Mouse (Mus musculus): ENCODE measurements around the gene Gm27179.
"Not testable (repeated sequence)": the region's sequence is repeated elsewhere in the genome, so short reads cannot be mapped to it uniquely, and the experiment has no call there.

Gene Gm27179

DNA sequence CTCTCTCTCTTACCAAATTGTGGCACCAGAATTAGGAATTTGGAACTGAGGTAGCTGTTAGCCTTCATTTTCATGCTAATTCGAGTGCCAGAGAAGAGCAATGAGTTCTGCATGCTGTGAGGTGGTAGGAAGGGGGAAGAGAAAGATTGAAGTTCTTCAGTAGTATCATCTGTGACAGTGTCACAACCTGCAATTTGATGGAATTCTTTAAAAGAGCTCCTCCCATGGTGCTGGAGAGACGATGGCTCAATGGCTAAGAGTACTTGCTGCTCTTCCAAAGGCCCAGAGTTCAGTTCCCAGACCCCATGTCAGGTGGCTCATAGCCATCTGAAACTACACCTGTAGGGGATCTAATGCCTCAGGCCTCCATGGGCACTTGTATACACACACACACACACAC lies at the start of gene Gm27179:
Gene Gm27179, minus strand, starts transcription at position 101 of the 400 bp plus-strand sequence.
- DNase-seq (ENCODE audit: low spot score in 2 of 2): not testable (repeated sequence)

DNA sequence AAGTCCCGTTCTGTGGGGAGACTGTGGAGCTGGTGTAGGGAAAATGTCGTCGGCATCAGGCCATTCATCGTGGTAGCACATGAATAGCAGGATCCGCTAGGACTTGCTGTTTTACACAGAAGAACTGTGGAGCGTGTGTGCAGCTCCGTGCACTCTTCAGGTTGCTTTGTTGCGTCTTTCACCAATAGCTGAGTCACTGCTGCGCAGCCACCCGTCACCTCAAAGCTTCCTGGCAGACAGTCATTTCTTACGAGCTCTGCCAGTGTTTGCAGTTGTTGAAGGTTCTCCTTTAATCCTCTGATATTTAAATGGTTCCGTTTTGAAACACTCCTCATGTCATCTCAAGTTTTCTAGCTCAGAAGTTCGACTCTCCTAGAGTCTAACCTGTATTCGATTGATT lies 45.2 kb upstream of the Gm27179 start:
- DNase-seq (ENCODE audit: low spot score in 2 of 2): not testable (repeated sequence)

GRCm38 (mm10) chr14:69556820-69557219 lies 44.5 kb upstream of the Gm27179 start:
- DNase-seq (ENCODE audit: low spot score in 2 of 2): not testable (repeated sequence)

GRCm38 (mm10) chr14:69555110-69555831 lies 42.9 kb upstream of the Gm27179 start, which contains the start of gene Entpd4b:
Gene Entpd4b (plus strand): TSS chr14:69555424.
- not testable (repeated sequence) for DNase-seq (ENCODE audit: low spot score in 2 of 2)

DNA sequence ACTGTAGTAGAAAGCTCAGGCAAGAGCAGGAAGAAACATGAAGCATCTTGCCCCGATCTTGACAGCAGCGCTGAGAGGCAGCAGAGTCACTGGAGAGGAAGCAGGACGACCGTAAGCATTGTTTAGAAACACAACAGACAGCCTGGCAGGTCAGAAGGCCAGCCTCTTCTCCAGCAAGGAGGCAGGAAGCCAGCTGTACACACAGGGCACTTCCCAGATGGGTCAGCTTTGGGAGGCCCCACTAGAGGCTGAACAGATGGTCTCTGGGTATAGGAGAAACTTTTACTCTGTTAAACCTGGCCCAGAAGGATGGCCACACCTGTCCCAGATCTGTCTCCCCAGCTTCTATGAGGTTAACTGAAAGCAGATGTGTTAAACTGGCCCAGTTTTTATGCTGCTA lies 35.0 kb upstream of the Gm27179 start:
- DNase-seq (ENCODE audit: low spot score in 2 of 2): not testable (repeated sequence)

DNA sequence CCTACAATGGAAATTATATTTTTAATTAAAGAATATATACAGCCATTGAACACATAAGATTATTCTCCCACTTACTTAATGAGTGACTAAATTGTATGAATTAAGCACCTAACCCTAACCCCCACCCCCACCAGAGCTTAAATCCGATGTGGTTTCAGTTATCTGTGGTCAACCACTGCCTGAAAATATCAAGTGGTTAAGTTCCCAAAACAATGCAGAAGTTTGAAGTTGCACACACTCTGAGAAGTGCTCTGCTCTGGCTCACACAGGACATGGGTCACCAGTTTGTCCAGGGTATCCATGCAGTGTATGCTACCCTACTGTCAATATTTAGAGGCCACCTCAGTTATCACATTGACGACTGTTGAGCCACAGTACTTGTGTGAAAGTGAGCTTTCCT lies 32.7 kb upstream of the Gm27179 start:
- not testable (repeated sequence) for DNase-seq (ENCODE audit: low spot score in 2 of 2)

DNA sequence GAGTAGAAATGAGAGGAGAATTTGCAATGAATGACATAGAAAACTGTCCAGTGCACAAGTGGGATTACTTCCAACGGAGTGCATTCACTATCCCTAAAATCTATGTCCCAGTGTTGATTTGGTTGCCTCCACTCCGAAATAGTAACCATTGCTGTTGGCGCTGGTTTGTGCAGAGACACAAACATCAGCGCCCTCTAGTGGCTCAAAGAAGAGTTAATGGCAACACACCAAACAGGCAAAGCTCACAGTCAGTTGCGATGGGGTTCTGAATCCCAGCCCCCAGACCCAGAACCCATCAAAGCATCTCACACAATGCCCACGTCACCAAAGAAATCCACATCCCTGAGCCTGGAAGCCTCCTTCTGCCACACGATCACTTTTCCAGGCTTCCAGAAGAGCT lies 31.7 kb upstream of the Gm27179 start:
- DNase-seq (ENCODE audit: low spot score in 2 of 2): not testable (repeated sequence)

DNA sequence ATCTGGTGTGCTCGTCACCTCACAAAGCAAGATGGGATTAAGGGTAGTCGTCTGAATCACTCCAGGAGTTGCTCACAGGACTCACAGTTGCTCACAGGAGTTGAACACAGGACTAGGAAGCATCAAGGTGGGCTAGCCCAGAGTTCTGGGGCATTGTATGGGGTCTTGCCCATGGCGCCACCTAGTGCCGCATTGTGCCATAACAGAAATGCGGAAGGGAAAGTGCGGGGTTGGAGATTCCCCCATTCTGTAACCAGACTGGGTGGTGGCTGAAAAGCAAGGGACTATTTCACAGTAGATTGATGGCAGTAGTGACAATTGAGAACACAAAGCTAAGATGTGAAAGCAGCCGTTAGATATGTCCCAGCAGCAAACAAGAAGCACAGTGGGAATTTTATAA lies 30.3 kb upstream of the Gm27179 start:
- not testable (repeated sequence) for DNase-seq (ENCODE audit: low spot score in 2 of 2)

DNA sequence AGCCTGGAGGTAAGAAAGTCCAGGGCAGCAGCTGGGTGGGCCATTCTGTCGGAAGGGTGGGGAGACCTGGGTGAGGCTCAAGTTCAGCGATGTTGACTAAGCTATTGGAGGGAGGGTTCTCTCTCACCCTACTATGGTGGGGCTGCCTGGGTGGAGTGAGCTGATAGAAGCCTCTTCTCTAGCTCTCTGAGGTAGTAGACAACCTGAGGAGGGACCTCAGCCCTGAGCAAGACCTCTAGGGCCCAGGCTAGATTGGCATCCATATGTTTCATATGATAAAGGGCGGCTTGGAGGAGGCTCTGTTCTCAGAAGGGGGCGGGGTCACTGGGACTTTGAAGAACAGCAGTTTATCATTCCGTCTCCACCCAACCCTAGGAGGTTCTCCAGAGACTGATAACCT lies 27.8 kb upstream of the Gm27179 start:
- not testable (repeated sequence) for DNase-seq (ENCODE audit: low spot score in 2 of 2)

- not testable (repeated sequence) for DNase-seq (ENCODE audit: low spot score in 2 of 2)
These were observed 24.2 kb upstream of the Gm27179 start for GRCm38 (mm10) chr14:69536539-69536938.

GRCm38 (mm10) chr14:69526202-69526601 lies 13.9 kb upstream of the Gm27179 start:
- not testable (repeated sequence) for DNase-seq (ENCODE audit: low spot score in 2 of 2)

GRCm38 (mm10) chr14:69523001-69523400 lies 10.7 kb upstream of the Gm27179 start:
- not testable (repeated sequence) for DNase-seq (ENCODE audit: low spot score in 2 of 2)

GRCm38 (mm10) chr14:69520810-69521209 lies 8.5 kb upstream of the Gm27179 start:
- not testable (repeated sequence) for DNase-seq (ENCODE audit: low spot score in 2 of 2)

DNA sequence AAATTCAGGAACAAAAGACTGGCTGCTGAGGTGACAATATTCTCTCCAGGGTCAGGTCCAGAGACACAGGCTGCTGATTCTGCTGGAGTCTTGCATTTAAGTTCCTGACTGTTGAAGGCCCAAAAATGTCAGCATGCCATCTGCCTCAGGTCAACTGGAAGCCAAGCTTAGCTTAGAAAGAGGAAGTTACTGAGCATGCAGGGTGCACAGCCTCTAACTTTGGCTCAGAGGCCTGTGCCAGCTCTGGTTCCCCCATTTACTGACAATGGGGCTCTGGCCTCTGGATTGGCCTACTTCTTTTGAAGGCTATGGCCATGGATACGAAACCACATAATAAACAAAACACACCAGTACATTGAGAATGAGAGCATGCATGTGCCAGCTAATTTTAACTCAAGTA lies 5.3 kb downstream of the Gm27179 start:
- DNase-seq (ENCODE audit: low spot score in 2 of 2): not testable (repeated sequence)

DNA sequence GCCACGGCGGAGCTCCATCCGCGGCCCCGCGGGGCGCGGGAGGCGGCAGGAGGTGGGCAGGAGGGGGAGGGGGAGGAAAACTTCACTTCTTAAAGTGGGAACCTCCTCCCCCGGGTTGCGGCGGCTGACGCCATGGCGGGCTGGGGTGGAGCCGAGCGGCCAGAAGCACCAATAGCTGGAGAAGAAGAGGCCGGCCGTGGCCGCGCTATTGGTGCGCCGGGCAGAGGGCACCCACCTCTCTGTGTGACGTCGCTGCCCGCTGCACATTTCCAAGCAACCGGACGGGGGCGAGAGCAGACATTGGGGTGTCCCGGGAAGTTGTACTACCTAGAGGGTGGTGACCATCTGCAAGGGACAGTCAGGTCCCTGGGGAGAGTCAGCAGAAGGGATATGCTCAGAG lies 9.2 kb downstream of the Gm27179 start, which contains the start of gene Gm16867:
Gene Gm16867, minus strand, starts transcription at position 189 of the 400 bp plus-strand sequence.
- DNase-seq (ENCODE audit: low spot score in 2 of 2): not testable (repeated sequence)

GRCm38 (mm10) chr14:69502440-69503150 lies 9.8 kb downstream of the Gm27179 start:
- not testable (repeated sequence) for DNase-seq (ENCODE audit: low spot score in 2 of 2)

DNA sequence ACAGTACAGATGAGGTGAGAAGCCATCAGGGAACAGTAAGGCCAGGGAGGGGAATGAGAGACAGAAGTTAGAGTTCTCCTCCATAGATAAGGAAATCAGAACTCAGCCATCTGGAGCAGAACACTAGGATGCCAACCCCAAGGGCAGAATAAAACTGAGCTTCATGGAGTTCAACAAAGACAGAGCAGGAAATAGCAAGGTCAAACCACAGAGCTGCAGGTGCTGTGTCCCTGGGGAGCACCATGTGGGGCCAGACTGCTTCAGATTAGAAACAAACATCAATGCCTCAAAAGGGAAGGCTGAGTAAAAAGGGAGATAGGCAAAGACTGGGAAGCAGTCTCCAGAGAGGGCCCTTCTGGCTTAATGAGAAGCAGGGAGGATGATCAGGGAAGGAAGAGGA lies 16.1 kb downstream of the Gm27179 start:
- DNase-seq (ENCODE audit: low spot score in 2 of 2): not testable (repeated sequence)

GRCm38 (mm10) chr14:69494946-69495345 lies 17.4 kb downstream of the Gm27179 start:
- DNase-seq (ENCODE audit: low spot score in 2 of 2): not testable (repeated sequence)

- not testable (repeated sequence) for DNase-seq (ENCODE audit: low spot score in 2 of 2)
These were observed 17.8 kb downstream of the Gm27179 start for GRCm38 (mm10) chr14:69494522-69494921.

- DNase-seq (ENCODE audit: low spot score in 2 of 2): not testable (repeated sequence)
These were observed 24.3 kb downstream of the Gm27179 start for GRCm38 (mm10) chr14:69488001-69488400.

DNA sequence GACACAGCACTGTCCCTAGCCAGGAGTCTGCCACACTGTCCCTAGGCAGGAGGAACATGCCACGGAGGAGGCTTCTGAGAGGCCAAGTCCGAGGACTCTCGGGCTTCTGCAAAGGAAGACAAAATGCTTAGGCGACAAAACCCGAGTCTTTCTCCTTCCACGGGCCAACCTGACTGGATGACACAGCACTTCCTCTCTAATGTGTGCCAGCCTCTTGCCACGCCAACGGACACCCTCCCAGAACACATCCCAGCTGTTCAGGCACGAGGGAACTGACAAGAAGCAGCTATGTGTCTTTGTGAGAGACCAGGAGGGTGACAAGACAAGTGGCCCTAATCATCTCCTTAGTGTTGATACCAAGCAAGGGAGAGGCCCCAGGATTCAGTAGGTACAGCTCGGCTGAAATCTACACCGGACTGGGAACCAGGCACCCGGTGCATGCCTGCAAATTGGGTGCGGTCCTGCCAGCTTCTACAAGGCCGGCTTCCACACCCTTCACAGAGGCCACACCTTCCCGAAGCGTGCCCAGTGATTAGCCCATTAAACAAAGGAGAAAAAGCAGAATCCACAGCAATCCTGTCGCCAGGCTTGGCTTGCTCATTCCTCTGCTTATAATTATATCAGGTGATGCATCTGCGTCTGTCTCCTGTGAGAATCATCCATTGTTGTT lies 26.7 kb downstream of the Gm27179 start:
- not testable (repeated sequence) for DNase-seq (ENCODE audit: low spot score in 2 of 2)

All from urinary bladder, postnatal 36 days (tissue).